Mouse (Mus musculus) C2C12 (cell line): ENCODE data around the gene Ccdc138.

ENCODE experiments used
- CEBPB ChIP-seq: IDR thresholded peaks from one replicate; pipeline ENCODE4 v1.6.1; 2011; ENCODE audit warnings: low read depth, mild to moderate bottlenecking, control low read depth, moderate library complexity
- CTCF ChIP-seq: IDR thresholded peaks from one replicate; pipeline ENCODE4 v1.5.1; 2011; ENCODE audit not compliant: control insufficient read depth, insufficient read depth, insufficient read length
- MAX ChIP-seq: IDR thresholded peaks from one replicate; pipeline ENCODE4 v1.6.1; 2011; ENCODE audit warnings: mild to moderate bottlenecking, control low read depth
- MYOD1 ChIP-seq: IDR thresholded peaks from one replicate; pipeline ENCODE4 v1.6.1; 2011; ENCODE audit warnings: low read depth; ENCODE audit not compliant: control insufficient read depth, insufficient read length
- MYOG ChIP-seq: IDR thresholded peaks from one replicate; pipeline ENCODE4 v1.6.1; 2011; ENCODE audit not compliant: control insufficient read depth, insufficient read length; ENCODE audit errors: extremely low read depth
- USF1 ChIP-seq: IDR thresholded peaks from one replicate; pipeline ENCODE4 v1.6.1; 2011; ENCODE audit warnings: low read depth, mild to moderate bottlenecking, control low read depth, moderate library complexity

DNA sequence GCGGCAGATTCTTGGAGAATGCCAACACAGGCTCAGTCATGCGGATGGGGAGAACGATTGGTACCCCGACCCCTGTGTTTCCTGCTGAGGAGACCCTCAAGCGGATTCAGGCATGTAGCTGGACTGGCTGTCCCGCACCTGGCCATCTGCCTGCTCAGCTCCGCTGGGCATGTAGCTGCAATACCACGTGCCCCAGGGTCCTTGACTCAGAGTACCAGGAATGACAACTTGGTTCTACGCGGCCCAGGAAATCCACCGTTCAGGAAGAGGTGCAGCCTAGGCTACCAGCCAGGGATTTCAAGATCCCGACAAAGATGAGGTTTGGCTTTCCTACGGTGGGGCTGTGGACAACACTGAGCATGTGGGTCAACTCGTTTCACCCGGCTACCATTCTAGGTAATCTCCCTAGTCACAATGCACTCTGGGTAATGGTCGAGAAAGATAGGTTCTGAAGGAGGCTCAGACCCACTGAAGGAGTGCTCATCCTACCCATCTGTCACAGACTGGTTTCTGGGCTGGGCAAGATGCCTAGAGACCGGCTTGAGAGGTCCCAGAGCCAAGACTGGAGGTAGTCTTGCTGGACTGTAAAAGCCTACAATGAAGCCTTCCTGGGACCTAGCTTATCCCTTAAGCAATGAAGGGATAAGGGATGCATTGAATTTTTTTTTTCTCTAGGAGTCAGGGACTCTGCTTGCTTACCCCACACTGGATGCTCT, 120.9 kb downstream of the Ccdc138 start:
- TF ChIP-seq CTCF (no peak), USF1 (no peak), MYOG (no peak), MAX (no peak), MYOD1 (no peak), CEBPB (no peak)
